In genomic region chr13:44040640-44041039, GRCm38 (mm10) we compare ENCODE assay signal across 17 mouse cellular contexts.
"Had no signal": no experiment of that assay in that cellular context is flagged by ENCODE, and none has a peak within 500 bp of the region (broad histone marks: within the 10 kb centered on the region; RNA-seq: fewer than 3 reads in every experiment).

No protein-coding gene starts in this region.

- DNase-seq: lung, adult 2 months; lung, postnatal 14 days; lung, postnatal 36 days; right cerebral cortex, postnatal 25 days; right cerebral cortex, postnatal 4 days; spleen, adult 18-20 months; thymus, adult 18-20 months; thymus, postnatal 14 days; thymus, postnatal 36 days had no signal

- H3K9me3 ChIP-seq: lung, embryonic 15.5 days; midbrain, embryonic 13.5 days; midbrain, embryonic 15.5 days; neural tube, embryonic 12.5 days had no signal

- H3K9ac ChIP-seq: lung, embryonic 15.5 days; midbrain, embryonic 13.5 days; midbrain, embryonic 15.5 days; neural tube, embryonic 12.5 days had no signal

- H3K27me3 ChIP-seq: lung, embryonic 15.5 days; neural tube, embryonic 12.5 days had no signal

- H3K4me3 ChIP-seq: lung, embryonic 15.5 days; megakaryocyte, embryonic 14.5 days; midbrain, embryonic 13.5 days; midbrain, embryonic 15.5 days; neural tube, embryonic 12.5 days had no signal

- ATAC-seq: lung, postnatal 0 days; midbrain, embryonic 13.5 days; midbrain, embryonic 15.5 days had no signal

- H3K4me2 ChIP-seq: lung, embryonic 15.5 days; midbrain, embryonic 11.5 days; midbrain, embryonic 13.5 days; midbrain, embryonic 15.5 days; neural tube, embryonic 12.5 days had no signal

- H3K36me3 ChIP-seq: lung, embryonic 15.5 days; midbrain, embryonic 13.5 days; midbrain, embryonic 15.5 days; neural tube, embryonic 12.5 days had no signal

- H3K27ac ChIP-seq: lung, embryonic 15.5 days; macrophage; midbrain, embryonic 13.5 days; midbrain, embryonic 15.5 days; neural tube, embryonic 12.5 days had no signal
